Mouse (Mus musculus) mouse trophoblast stem cell (cell line): ENCODE measurements at regions not wholly inside any gene's neighbourhood (a gene's known extent, or its start where the extent isn't known, plus 50 kb on each side); places are given as distances from the start of the nearest gene placed in this dataset.

Experiments
- in situ Hi-C, 2 experiments: fragments of 300-500 bp; cut with MseI, MboI; formaldehyde crosslinking; loops; 2 replicates in 1 of 2; 3 replicates in 1 of 2; pipeline ENCODE4 v1.15.1; 2025

DNA sequence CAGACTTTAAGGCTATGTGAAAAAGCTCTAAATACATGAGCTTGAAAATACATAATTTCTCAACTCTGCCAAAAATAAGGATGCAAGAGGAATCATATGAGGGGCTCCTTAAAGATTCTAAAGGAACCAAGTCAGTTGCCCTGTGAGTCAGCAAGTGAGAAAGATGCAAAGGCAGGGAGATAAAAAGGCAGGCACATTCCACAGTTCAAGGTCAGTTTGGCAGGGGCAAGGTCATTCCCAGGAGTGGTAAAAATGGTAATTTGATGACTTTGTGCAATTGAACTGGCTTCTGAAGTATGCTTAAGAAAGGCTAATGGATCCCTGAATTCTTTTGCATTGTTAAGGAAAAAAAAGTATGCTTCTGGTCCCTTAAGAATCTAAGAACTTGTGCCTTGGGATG, 131.5 kb downstream of the Zfp951 start:
- in situ Hi-C loops, result loop anchor here in 1 of 2 experiments (25.0 kb wide), 1 partner anchor 584 kb away; no protein-coding TSS in a partner anchor

DNA sequence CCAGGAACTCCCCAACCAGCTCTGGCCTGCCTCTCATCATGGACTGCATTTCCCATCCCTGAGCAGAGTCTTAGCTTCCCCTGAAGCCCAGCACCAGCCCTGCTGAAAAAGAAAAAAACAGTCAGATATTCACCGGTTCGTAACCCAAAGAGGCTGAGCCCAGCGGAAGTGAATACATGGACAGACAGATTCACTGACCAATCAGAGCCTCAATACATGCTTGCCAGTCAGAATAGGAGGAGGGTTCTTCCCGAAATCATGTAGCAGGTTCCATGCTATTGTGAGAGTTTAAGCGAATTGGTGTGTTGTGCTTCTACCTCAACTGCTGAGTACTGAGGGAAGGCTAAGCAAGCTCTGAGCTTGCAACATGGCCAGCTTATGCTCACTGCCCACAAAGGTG, 137.3 kb downstream of the Zfp951 start:
- in situ Hi-C loops, result no loop called here

DNA sequence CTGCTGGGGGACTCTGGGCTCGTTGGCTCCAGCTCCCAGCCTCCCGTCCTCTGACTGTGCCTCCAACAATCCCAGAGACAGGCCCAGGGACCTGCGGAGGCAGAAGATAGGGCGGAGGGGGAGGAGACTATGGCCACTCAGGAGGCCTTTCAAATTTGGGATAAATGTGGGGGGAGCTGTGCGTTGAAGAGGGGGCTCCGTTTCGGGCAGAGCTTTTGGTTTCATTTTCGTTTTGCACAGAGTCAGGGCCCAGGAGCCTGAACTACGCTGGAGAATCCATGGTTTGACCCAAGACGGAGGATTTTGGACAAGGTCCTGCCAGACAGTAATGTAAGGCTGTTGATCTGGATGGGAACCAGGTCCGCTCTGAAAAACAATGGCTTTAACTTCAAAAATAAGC, 142.9 kb downstream of the Zfp951 start:
- in situ Hi-C loops, result no loop called here
